Mouse (Mus musculus) left cerebral cortex, adult 9 months (tissue): ENCODE measurements around the gene Cyp1a2.

ENCODE experiments used
- DNase-seq, 2 experiments: peaks; one replicate each; pipeline ENCODE4 v3.0.0; 2022; ENCODE audit warnings: low spot score in 2 of 2

The Cyp1a2 gene

DNA sequence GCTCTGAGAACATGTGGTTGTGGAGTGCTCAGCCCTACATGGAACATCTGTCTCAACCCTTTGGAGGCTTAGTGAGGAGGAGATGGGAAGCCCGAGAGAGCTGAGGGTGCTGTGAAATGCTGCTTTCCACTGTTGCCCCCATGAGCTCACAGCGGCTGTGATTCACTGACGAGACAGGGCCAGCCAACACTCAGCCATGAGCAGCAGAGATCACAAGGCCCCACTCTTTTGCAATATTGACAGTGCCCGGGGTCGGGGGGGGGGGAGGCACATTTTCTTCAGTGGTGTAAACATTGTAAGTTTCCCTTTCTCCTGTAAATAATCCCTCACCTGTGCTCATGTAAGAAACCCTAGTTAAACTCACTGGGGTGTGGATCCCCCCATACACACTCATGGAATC is 12.0 kb downstream of the Cyp1a2 start:
- DNase-seq = no peak

DNA sequence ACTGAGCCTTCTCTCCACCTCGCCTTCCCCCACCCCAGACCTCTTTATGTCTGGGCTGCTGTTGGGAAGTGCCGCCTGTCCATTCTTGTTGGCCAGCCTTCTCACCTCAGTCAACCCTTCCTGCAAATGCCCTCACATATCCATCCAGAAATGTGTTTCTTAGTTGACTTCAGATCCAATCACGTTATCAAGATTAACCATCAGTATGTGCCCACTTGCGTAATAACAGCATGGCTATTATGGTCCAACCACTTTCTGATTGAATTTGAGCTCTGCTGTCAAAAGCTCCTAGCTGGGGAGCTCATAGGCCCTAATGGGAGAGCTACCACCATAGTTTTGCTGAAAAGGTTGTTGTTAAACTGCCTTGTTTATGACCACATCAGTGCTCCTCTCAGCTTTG is 12.5 kb downstream of the Cyp1a2 start:
- no peak for DNase-seq

DNA sequence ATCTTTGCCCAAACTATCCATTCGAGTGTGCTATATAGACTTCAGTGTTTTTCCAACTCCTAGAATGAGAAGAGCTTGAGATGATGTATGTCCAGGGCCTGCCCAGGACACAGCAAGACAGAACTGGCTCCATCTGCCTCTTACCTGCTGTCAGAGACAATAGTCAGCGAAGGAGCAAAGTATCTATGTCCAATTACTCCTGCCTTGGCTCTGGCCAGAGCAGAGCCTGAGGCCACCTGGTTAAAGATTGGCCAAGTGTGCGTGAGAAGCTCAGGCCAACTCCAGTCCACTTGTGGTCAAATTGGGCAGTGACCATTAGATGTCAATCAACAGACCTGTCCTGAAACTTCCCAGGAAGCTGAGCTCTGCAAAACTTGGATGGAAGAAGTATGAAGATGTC is 13.9 kb downstream of the Cyp1a2 start:
- no peak for DNase-seq

DNA sequence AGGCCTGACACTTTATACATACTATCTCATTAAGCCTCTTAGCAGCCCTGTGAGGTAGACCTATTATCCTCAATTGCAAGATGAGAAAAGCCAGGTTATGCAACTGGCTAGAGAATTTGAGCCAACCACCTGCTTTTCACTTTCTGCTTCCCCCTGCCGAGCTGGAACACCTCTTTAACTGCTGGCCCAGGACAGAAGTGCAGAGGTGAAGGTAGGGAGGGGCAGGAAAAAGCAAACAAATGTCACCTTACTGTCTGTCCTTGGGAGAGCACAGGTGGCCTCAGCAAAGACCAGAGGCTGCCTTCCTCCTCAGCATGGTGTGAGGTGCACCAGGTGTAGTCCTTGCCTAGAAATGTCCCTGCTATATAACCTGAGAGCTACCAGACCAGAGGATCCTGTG is 15.2 kb downstream of the Cyp1a2 start:
- DNase-seq = no peak

DNA sequence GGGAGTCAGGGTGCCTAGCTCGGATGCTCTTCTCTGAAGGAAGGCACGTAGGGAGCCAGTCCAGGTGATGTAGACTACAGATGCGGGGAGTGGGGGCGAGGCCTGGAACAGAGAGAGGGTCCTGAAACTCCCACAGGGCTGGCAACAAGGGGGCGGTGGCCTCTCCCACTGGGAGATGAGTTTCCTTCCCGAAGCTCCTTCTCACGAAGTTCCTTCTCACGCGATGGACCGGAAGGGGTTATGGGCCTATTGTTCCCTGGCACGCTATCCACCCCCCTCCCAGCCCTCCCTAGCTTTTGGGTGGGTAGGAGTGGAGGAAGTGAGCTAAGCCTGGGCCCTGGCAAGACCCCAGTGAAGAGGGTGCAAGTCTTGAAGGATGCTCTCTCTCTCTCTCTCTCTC is 15.7 kb downstream of the Cyp1a2 start:
- DNase-seq = no peak

DNA sequence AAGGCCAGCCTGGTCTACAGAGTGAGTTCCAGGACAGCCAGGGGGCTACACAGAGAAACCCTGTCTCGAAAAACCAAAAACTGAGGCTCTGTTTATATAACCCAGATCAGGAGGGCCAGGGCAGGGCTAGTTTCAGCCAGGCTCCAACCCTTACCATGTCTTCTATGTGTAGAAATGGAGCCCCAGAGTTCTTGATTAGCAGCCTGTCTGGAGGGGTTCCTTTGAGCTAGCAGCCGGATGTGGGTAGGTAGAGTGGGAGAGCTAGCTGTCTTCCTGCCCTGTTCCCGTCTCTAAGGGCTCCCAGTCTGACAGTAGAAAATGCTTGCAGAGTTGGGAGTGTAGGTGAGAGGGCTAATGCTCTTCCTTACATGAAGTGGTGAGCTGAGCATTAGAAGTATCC is 16.4 kb downstream of the Cyp1a2 start:
- no peak for DNase-seq

DNA sequence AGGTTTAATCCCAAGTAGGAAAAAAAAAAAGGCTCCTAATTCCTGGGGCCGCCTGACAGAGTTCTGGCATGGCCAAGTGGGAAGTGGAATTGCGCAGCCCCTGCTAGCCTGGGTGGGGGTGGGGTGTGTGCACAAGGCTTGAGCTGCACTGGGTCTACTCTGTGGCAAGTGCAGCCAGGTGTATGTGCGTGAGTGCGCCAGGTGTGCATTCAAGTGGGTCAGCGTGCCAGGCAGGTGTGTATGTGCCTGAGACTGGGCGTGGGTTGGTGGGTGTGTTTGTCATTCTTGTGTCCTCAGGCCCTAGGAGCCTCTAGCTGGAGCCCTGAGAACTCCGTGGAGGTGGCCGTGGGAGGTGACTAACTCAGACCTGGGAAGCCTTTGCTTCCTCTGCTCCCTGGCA is 17.0 kb downstream of the Cyp1a2 start:
- DNase-seq = no peak

DNA sequence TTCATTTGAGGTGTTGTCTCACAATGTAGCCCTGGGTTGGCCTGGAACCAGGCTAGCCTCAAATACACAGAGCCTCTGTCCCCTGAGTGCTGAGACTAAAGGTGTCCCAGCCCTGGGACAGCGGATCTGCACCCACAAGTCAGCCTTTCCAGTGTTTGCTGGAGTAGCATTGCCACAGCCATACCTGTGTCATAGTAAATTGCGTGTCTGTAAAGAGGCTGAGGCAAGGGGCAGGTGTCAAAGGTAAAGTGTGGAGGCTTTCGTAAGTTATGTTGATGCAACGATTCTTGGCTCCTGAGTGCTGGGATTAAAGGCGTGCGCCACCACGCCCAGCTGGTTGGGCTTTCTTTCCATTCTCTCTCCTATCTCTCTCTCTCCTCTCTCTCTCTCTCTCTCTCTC is 18.9 kb downstream of the Cyp1a2 start:
- no peak for DNase-seq

DNA sequence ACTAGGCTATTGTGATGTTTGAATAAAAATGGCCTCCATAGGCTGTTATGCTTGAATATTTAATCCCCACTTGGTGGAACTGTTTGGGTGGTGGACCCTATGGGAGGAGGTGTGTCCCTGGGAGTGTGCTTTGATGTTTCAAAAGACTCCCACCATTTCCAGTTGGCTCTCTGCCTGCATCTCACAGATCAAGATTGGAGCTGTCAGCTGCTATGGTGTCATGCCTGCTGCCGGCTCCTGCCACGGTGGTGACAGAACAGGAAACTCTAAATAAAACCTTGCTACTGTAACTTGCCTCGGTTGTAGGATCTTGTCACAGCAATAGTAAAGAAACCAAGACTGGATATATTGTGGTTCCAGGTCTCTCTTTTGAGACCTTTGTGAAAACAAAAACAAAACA is 22.0 kb downstream of the Cyp1a2 start:
- no peak for DNase-seq

DNA sequence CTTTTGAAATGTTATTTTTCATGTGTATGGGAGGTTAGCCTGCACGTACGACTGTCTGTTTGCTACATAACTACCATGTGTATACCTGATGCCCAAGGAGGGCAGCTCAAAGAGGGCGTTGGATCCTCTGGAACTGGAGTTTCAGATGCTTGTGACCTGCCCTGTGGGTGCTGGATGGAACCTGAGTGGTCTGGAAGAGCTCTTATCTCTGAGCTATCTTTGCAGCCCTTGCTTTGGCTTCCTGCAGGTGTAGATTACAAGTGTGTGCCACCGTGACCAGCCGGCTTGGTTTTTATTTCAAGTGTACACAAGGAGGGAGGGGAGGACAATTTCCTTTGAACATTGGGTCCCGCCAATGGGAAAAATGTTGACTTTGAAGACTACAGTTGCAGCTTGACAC is 23.0 kb downstream of the Cyp1a2 start:
- DNase-seq = no peak

DNA sequence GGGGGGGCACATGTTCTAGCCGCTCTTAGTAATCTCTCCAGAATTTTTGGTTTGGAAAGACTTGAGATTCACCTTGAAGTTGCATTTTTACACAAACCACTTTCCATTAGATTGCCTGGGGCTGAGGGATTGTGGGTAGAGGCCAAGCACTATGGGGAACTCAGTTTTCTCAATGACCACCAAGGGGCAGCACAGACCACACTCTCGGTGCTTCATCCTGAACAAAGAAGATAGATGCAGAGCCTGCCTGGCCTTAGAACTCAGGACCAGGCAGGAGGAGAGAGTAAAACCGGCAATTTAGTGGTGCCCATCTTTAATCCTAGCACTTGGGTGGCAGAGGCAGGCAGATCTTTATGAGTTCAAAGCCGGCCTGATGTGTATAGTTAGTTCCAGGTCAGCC is 23.7 kb downstream of the Cyp1a2 start:
- DNase-seq = peak in 1 of 2 experiments; percentile 84

DNA sequence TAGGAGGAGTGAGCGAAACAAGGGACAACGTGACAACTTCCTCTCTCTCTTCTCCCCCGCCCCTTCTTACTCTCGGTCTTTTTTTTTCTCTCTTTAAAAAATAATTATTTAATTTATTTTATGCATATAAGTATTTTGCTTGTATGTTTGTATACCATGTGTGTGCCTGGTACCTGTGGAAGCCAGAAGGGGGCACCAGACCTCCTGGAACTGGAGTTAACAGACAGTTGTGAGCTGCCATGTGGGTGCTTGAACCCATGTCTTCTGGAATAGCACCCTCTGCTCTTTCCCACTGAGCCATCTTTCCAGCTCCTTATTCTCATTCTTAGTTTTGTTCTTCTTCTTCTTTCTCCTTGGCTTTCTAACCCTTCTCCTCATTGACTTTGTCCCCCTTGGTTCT is 24.5 kb downstream of the Cyp1a2 start:
- no peak for DNase-seq

DNA sequence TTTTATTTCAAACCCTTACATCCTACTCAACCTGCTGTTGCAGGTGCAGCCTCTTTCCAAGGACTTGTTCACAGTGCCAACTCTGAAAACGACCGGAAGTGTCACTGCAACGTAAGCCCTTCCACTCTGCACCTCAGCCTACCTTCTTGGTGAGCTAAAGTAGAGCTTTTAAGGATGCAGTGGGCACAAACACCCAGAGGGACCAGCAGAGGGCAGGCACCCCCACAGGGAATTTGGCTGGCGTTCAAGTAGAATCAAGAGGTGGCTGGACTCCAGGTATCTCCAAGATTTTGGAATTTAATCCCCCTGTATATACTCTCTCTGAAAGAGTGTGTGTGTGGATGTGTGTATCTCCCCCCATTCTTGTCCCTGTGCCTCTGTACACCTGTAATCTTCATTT is 25.7 kb downstream of the Cyp1a2 start:
- DNase-seq = no peak

DNA sequence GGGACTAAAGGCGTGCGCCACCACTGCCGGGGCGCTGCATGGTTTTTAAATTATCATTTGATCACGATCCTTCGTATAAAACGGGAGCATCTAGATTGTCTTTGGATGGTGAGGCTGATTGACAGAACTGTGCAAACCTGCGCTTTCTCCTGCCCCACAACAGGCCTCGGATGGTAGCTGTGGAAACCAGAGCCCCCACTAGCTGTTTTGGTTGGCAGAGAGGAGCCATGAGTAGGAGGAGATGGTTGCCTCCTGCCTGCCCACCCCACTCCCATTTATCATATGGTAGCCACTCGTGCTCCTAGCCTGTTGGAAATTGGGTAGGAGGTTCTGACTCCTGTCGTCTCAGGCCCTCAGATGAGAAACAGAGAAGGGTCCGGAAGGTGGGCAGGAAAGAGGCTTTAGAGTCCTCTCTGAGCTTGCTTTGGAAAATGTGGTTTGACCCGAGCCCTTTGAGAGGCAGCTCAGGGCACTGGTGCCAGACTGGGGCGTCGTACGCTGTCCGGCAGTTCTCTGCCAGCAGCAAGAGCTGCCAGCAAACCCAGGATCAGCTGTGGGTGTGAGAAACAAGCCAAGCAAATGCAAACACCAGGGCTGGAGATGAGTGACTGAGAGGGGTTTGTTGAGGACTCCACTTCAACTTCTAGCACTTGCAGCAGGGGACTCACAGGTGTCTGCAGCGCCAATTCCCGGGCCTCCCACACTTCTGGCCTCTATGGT is 26.7 kb downstream of the Cyp1a2 start:
- no peak for DNase-seq

DNA sequence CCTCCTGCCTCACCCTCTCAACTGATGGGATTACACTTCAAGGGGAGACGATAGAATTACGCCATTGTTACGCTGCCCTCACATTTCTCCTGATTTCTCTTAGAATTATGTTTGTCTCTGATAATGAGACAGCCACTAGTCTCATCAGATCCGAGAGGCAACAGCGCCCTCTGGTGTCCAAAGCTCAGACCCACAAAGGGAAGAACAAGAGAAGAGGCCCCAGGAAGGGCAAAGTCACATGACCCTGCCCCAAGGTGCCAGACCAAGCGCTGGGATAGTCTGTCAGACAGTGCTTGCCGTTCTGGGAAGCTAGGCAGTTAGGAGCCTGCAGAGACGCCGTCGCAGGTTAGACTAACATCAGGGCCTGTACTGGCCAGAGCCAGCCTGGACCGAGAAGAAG is 27.8 kb downstream of the Cyp1a2 start:
- peak in 1 of 2 experiments; percentile 97 for DNase-seq

DNA sequence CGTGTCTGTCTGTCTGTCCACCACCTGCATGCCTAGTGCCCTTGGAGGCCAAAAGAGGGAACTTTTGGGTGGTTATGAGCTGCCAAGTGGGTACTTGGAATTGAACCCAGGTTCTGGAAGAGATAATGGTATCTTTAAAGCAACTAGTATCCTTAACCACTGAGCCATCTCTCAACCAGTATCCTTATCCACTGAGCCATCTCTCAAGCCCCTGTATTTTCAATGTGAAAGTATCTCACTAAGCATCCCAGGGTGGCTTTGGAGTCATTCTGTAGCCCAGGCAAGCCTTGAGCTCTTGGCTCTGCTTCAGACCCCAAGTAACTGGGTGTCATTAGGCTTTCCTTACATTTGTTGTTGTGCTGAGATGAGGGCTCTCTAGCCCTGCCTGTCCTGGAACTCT is 28.5 kb downstream of the Cyp1a2 start:
- no peak for DNase-seq

DNA sequence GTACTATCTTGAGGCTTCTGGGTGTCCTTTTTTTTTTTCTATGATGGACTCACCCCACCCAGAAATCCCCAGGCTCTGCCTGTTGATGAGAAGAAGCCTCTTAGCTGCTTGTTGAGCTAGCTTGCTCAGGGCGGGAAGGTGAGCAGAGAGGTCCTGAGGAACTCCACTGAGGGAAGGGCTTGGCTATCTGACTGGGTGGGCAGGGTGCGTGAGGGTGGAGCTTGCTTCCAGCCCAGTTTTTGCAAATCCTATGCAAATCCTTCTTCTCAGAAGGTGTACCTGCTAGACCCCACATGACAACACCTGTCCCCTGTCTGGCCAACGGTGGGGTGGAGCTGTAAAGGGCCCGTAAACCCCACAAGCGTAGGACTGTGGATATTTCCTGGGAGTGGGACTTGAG is 30.2 kb downstream of the Cyp1a2 start, which contains the start of gene Csk:
Csk (minus strand) TSS at position 349 of the 400 bp plus-strand sequence.
- no peak for DNase-seq

DNA sequence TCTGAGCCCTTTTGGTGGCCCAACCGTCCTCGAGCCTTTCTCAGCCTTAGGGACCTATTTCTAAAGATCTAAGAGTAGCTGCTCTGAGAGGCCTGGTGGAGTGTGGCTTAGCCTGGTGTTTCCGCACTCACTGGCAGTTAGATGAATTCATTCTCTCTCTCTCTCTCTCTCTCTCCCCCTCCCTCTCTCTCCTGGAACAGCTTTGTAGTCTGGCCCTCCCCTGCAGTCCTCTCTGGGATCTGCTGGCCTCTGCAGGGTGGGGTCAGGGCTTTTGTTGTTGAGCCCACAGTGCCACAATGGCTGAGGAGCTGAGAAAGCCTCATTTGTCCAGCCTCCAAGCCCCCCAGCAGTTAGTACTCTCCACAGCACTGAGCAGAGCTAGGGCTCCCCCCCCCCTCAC is 30.6 kb downstream of the Cyp1a2 start:
- DNase-seq = no peak

DNA sequence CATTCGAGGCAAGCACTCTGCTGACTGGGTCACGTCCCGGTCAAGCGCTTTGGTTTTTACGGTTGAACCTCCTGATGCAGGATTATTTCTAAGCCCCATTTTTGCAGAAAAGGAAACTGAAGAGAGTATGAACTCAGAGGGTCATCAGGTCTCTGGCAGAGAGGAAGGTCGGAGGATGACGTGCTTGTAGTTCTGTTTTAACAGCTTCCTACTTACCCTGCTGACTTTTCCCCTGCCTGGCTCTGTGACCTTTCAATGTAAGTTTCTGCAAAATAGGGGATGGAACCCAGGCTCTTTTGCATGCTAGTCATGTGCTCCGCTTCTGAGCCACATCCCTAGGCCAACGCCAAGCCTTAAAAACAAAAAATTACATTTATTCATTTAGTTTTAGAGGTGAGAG is 31.2 kb downstream of the Cyp1a2 start:
- DNase-seq = no peak

DNA sequence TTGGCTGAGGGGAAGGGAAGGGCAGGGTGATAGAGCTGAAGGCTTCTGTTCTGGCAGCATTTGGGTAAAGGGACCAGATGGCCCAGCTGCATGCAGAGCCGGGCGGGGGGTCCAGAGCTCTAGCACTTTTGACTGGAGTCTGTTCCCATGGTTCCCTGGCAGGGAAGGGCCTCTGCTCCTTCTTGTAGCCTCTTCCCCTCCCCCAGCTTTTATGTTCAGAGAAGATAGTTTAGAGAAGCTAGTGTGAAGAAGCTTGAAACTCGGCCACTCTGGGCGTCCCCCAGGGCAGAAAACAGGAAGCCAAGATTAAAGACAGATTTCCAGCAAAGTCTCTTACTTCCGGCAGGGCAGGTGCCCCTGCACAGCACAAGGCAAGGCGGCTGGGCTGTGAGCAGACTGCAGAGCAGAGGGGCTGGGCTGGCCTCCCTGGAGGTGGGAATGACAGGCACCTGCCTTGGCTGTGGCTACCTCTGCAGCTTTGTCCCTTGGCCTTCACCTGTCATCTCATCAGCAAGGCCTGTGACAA is 32.7 kb downstream of the Cyp1a2 start:
- DNase-seq = no peak

DNA sequence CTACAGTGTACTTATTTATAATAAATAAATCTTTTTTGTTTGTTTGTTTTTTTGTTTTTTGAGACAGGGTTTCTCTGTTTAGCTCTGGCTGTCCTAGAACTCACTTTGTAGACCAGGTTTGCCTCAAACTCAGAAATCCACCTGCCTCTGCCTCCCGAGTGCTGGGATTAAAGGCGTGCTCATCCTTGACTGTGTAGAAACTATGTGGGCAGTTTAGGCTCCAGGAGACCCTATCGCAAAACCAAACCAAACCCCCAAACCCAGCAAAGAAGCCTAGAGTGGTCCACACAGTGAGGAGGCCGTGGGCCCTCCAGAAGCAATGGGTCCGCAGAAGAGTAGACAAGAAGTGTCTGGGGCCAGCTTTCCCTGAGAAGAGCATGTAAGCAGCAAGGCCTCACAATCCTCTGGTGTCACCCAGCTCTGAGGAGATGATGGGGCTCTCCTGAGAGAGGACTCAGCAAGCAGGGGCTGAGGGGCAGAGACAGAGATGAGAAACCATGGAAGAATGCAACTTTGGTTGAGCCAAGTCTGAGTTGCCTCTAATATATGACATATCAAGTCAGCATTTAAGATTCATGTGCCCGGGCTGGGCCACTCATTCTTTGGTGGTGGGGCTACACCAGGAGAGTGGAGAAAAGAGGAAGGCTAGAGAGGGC is 33.2 kb downstream of the Cyp1a2 start:
- no peak for DNase-seq

DNA sequence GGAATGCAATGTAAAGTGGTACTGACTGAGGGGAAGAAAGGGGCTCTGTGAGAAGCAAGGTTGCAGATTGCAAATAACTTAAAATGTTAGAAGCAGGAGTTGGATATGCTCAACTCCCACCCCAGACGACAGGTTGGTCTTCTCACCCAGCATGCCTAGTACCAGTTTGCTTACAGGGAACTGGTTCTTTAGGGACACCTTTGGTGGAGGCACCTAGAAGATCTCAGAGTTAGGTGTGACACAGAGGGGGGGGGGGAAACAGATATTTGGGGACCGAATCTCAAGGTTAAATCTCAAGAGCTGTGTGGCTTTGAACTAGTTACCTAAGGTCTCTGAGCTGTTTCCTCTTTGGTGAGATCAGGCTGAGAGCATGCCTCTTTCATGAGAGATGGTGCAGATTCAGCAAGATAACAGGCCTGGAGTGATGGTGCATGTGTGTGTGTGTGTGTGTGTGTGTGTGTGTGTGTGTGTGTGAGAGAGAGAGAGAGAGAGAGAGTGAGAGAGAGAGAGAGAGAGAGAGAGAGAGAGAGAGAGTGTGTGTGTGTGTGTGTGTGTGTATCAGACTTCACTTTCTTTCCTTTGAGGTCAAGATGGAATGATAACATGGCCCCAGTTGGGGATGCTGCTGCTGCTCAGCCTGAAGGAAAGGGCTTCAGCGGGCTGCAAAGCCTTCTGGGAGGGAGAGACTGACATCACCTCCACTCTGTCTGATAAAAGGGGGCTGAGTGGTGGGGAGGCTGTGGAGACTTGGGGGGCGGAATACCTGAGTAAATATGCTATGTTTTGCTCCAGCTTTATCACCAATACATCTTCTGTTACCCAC is 36.0 kb downstream of the Cyp1a2 start:
- DNase-seq = no peak
